Mouse (Mus musculus) C2C12 (cell line): ENCODE data around the gene Tex35. TPM values are rescaled to one million over a fixed set of nuclear protein-coding genes. Genes with fewer than 3 reads are reported as not detected.
A peak's percentile ranks its signal among the peaks of the same experiment; 100 is the strongest.

ENCODE experiments used
- H3K27me3 ChIP-seq: one replicate; pipeline ENCODE4 v1.6.1; 2011; ENCODE audit not compliant: control insufficient read depth, insufficient read depth, insufficient read length
- H3K36me3 ChIP-seq: one replicate; pipeline ENCODE4 v1.6.1; 2011; ENCODE audit not compliant: control insufficient read depth, insufficient read depth
- H3K4me3 ChIP-seq: one replicate; pipeline ENCODE4 v1.5.1; 2011; ENCODE audit warnings: mild to moderate bottlenecking, control low read depth; ENCODE audit not compliant: poor library complexity, insufficient read depth, severe bottlenecking
- H3K79me2 ChIP-seq: one replicate; pipeline ENCODE4 v1.6.1; 2011; ENCODE audit not compliant: control insufficient read depth, insufficient read depth
- H3K79me3 ChIP-seq: one replicate; pipeline ENCODE4 v1.6.1; 2011; ENCODE audit warnings: low read depth, control low read depth
- H3ac ChIP-seq: one replicate; pipeline ENCODE3; 2011; ENCODE audit warnings: low read depth; ENCODE audit not compliant: control insufficient read depth, insufficient read length
- CEBPB ChIP-seq: IDR thresholded peaks from one replicate; pipeline ENCODE4 v1.6.1; 2011; ENCODE audit warnings: low read depth, mild to moderate bottlenecking, control low read depth, moderate library complexity
- CTCF ChIP-seq: IDR thresholded peaks from one replicate; pipeline ENCODE4 v1.5.1; 2011; ENCODE audit not compliant: control insufficient read depth, insufficient read depth, insufficient read length
- FOSL1 ChIP-seq: IDR thresholded peaks from one replicate; pipeline ENCODE4 v1.8.0; 2011; ENCODE audit warnings: mild to moderate bottlenecking, low read length; ENCODE audit not compliant: poor library complexity, insufficient read depth, severe bottlenecking
- MAX ChIP-seq: IDR thresholded peaks from one replicate; pipeline ENCODE4 v1.6.1; 2011; ENCODE audit warnings: mild to moderate bottlenecking, control low read depth
- MYOD1 ChIP-seq: IDR thresholded peaks from one replicate; pipeline ENCODE4 v1.6.1; 2011; ENCODE audit warnings: low read depth; ENCODE audit not compliant: control insufficient read depth, insufficient read length
- MYOG ChIP-seq: IDR thresholded peaks from one replicate; pipeline ENCODE4 v1.6.1; 2011; ENCODE audit not compliant: control insufficient read depth, insufficient read length; ENCODE audit errors: extremely low read depth
- USF1 ChIP-seq: IDR thresholded peaks from one replicate; pipeline ENCODE4 v1.6.1; 2011; ENCODE audit warnings: low read depth, mild to moderate bottlenecking, control low read depth, moderate library complexity
- polyA plus RNA-seq: library from polyadenylated mRNA; unstranded; fragments of >200 nt; fragmentation: generic; extraction: Trizol; gene quantifications from one replicate; pipeline ENCODE4 v1.2.1, GENCODE M21; 2012; ENCODE audit warnings: missing spikeins

The Tex35 gene
- polyA plus RNA-seq, 1 experiment, result not detected

DNA sequence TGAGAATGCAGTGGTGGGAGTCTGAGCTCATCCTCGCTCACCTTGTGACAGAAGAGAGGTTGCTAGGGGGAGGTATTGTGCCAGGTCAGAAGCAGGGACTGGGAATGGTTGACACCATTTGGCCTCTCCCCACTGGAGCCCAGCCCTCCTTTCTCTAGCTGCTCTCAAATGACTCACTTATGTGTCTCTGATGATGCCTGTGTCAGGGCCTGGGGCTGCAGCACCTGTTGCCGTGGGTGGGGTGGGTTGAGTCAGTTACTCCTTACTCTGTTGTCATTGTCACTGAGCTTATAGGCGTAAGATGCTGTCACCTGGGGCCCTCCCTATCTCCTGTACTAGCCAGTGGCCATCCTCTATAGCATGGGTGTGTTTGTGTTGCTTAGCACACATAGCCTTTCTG is 17.6 kb downstream of the Tex35 start:
- H3K79me2 ChIP-seq, result no peaks in the 10 kb centered on the region
- H3K79me3 ChIP-seq, result no peaks in the 10 kb centered on the region
- H3K27me3 ChIP-seq, result no peaks in the 10 kb centered on the region
- no peaks in the 10 kb centered on the region for H3K36me3 ChIP-seq
- TF ChIP-seq CEBPB, result no peak
- TF ChIP-seq MAX, result no peak
- no peak for TF ChIP-seq USF1
- no peak for TF ChIP-seq MYOG
- no peak for TF ChIP-seq CTCF
- no peak for TF ChIP-seq FOSL1
- TF ChIP-seq MYOD1, result peak; percentile 29
- no peak overlapping the region for H3ac ChIP-seq
- H3K4me3 ChIP-seq, result no peak overlapping the region

- Histone ChIP-seq H3K27me3 (no peaks in the 10 kb centered on the region), H3K79me2 (no peaks in the 10 kb centered on the region), H3ac (no peak overlapping the region), H3K36me3 (no peaks in the 10 kb centered on the region), H3K4me3 (no peak overlapping the region), H3K79me3 (no peaks in the 10 kb centered on the region)
- TF ChIP-seq FOSL1 (no peak), MYOD1 (no peak), MAX (no peak), CEBPB (no peak), CTCF (peak; percentile 19), MYOG (no peak)
Observed at GRCm38 (mm10) chr1:157086097-157086994, 22.1 kb downstream of the Tex35 start.

DNA sequence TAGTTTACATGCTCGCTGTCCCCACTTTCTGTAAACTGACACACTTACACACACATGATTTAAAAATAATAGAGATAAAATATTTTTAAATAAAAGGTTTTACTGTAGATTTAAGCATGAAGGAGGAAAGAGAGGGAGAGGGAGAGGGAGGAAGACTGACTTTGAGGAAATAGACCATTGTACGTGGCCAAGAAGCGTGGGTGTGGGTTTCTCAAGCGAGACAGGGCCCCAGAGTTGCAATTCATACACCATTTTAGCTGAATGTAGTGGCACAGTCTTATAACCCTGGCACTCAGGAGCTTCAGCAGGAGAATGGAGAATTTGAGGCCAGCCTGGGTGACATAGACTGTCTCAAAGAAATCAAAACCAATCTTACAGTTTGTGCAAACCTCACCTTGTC is 25.5 kb downstream of the Tex35 start:
- H3ac ChIP-seq, result no peak overlapping the region
- no peaks in the 10 kb centered on the region for H3K27me3 ChIP-seq
- no peaks in the 10 kb centered on the region for H3K79me2 ChIP-seq
- no peak overlapping the region for H3K4me3 ChIP-seq
- H3K79me3 ChIP-seq, result no peaks in the 10 kb centered on the region
- no peaks in the 10 kb centered on the region for H3K36me3 ChIP-seq
- TF ChIP-seq USF1 (no peak), CEBPB (no peak), MYOD1 (no peak), FOSL1 (no peak), MAX (no peak), MYOG (no peak), CTCF (no peak)

GRCm38 (mm10) chr1:157081999-157082398 is 26.5 kb downstream of the Tex35 start:
- H3K79me3 ChIP-seq, result no peaks in the 10 kb centered on the region
- no peaks in the 10 kb centered on the region for H3K36me3 ChIP-seq
- no peaks in the 10 kb centered on the region for H3K27me3 ChIP-seq
- TF ChIP-seq MYOD1 (no peak), CTCF (peak; percentile 44)
- no peak overlapping the region for H3K4me3 ChIP-seq
- no peak overlapping the region for H3ac ChIP-seq
- no peaks in the 10 kb centered on the region for H3K79me2 ChIP-seq

DNA sequence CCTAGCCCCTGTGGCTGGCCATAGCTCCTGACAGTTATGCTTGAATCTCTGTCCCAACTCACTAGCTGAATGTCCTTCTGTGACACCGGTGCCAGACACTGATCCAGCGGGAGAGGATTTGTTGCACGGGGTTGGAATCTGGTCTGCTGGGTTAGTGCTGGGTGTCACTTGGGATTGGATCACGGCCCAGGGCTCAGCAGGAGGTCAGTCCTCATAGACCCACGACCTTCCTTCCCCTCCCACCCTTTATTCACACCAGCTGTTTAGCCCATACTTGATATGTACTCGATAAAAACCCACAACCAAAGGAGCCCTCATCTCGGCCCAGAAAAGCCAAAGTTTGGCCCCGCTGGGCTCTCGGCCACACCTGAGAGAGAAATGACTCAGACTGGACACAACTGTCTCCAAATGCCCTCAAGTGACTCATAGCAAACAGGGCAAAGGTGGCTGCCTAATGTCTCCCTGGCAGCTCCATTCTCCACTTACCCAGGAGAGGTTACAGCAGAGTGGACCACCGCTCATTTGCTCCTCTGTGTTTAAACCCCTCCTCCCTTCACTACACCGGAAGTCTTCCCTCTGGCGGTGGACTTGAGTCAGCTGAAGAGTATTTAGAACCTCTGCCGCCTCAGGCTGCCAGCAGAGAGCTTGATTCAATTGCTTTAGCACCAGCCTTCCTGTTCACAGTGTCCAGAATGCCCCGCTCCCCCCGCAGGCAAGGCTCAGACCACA is 27.2 kb downstream of the Tex35 start:
- TF ChIP-seq MYOD1 (peak; percentile 95), FOSL1 (peak; percentile 87), CTCF (no peak), CEBPB (no peak), USF1 (no peak), MAX (no peak), MYOG (no peak)
- Histone ChIP-seq H3K79me2 (no peaks in the 10 kb centered on the region), H3K4me3 (no peak overlapping the region), H3K79me3 (no peaks in the 10 kb centered on the region), H3ac (peak overlapping the region; percentile 27), H3K36me3 (no peaks in the 10 kb centered on the region), H3K27me3 (no peaks in the 10 kb centered on the region)
